Mouse (Mus musculus): ENCODE measurements at regions not wholly inside any gene's neighbourhood (a gene's known extent, or its start where the extent isn't known, plus 50 kb on each side); places are given as distances from the start of the nearest gene placed in this dataset.
A peak's percentile ranks its signal among the peaks of the same experiment; 100 is the strongest.

- no peak overlapping the region for H3K27ac ChIP-seq (ENCODE audit: low read length)
- H3K9me3 ChIP-seq (replicated peaks; ENCODE audit: control insufficient read depth, low read length), result no peaks in the 10 kb centered on the region
- peaks cover 2% of the 10 kb centered on the region; the same call in 1 of the 2 replicates for H3K4me1 ChIP-seq (ENCODE audit: control insufficient read depth, insufficient read depth, low read length)
- no peaks in the 10 kb centered on the region for H3K36me3 ChIP-seq (ENCODE audit: control insufficient read depth, insufficient read depth)
- no peak overlapping the region for H3K9ac ChIP-seq (ENCODE audit: low read length)
- no peak overlapping the region for H3K4me3 ChIP-seq (ENCODE audit: low read length)
- WGBS, result 92% methylated on average over 1 of the region's 1 CpGs
- no peak overlapping the region for H3K4me2 ChIP-seq (ENCODE audit: low read depth, low read length)
- H3K27me3 ChIP-seq (ENCODE audit: control insufficient read depth, insufficient read depth, low read length), result no peaks in the 10 kb centered on the region
- ATAC-seq (replicated peaks; ENCODE audit: extremely low read depth, insufficient read depth, low FRiP score), result no peak
Measured at GRCm38 (mm10) chr2:74073396-74073795, 162.3 kb upstream of the Atp5g3 start.

- no peak overlapping the region for H3K27ac ChIP-seq (ENCODE audit: low read length)
- H3K4me3 ChIP-seq (ENCODE audit: low read length), result peak overlapping the region; percentile 14; the same call in 1 of the 2 replicates
- H3K9me3 ChIP-seq (replicated peaks; ENCODE audit: control insufficient read depth, low read length), result no peaks in the 10 kb centered on the region
- H3K9ac ChIP-seq (ENCODE audit: low read length), result peak overlapping the region; percentile 50
- no peaks in the 10 kb centered on the region; the same call in 1 of the 2 replicates for H3K27me3 ChIP-seq (ENCODE audit: control insufficient read depth, insufficient read depth, low read length)
- H3K36me3 ChIP-seq (ENCODE audit: control insufficient read depth, insufficient read depth), result no peaks in the 10 kb centered on the region
- ATAC-seq (replicated peaks; ENCODE audit: extremely low read depth, insufficient read depth, low FRiP score), result peak; percentile 41; the same call in 1 of the 2 replicates
- H3K4me1 ChIP-seq (ENCODE audit: control insufficient read depth, insufficient read depth, low read length), result no peaks in the 10 kb centered on the region
- peak overlapping the region; percentile 51; the same call in 1 of the 2 replicates for H3K4me2 ChIP-seq (ENCODE audit: low read depth, low read length)
- 2% methylated on average over 11 of the region's 11 CpGs for WGBS
Measured at GRCm38 (mm10) chr2:74066652-74067051, 155.5 kb upstream of the Atp5g3 start.

- Histone ChIP-seq H3K4me1 (ENCODE audit: control insufficient read depth, insufficient read depth, low read length) (no peaks in the 10 kb centered on the region), H3K9ac (ENCODE audit: low read length) (no peak overlapping the region), H3K9me3 (replicated peaks; ENCODE audit: control insufficient read depth, low read length) (no peaks in the 10 kb centered on the region), H3K4me3 (ENCODE audit: low read length) (no peak overlapping the region), H3K27ac (ENCODE audit: low read length) (no peak overlapping the region), H3K4me2 (ENCODE audit: low read depth, low read length) (no peak overlapping the region), H3K36me3 (ENCODE audit: control insufficient read depth, insufficient read depth) (no peaks in the 10 kb centered on the region), H3K27me3 (ENCODE audit: control insufficient read depth, insufficient read depth, low read length) (no peaks in the 10 kb centered on the region; the same call in 1 of the 2 replicates)
- 77% methylated on average over 9 of the region's 9 CpGs for WGBS
- ATAC-seq (replicated peaks; ENCODE audit: extremely low read depth, insufficient read depth, low FRiP score), result no peak
Measured at GRCm38 (mm10) chr2:74064369-74064768, 153.2 kb upstream of the Atp5g3 start.

GRCm38 (mm10) chr2:74063777-74064176 lies 152.7 kb upstream of the Atp5g3 start:
- ATAC-seq (replicated peaks; ENCODE audit: extremely low read depth, insufficient read depth, low FRiP score), result no peak
- H3K9ac ChIP-seq (ENCODE audit: low read length), result no peak overlapping the region
- no peaks in the 10 kb centered on the region for H3K36me3 ChIP-seq (ENCODE audit: control insufficient read depth, insufficient read depth)
- H3K4me3 ChIP-seq (ENCODE audit: low read length), result no peak overlapping the region
- no peaks in the 10 kb centered on the region for H3K4me1 ChIP-seq (ENCODE audit: control insufficient read depth, insufficient read depth, low read length)
- no peak overlapping the region for H3K4me2 ChIP-seq (ENCODE audit: low read depth, low read length)
- no peaks in the 10 kb centered on the region for H3K9me3 ChIP-seq (replicated peaks; ENCODE audit: control insufficient read depth, low read length)
- no peaks in the 10 kb centered on the region; the same call in 1 of the 2 replicates for H3K27me3 ChIP-seq (ENCODE audit: control insufficient read depth, insufficient read depth, low read length)
- 80% methylated on average over 15 of the region's 15 CpGs for WGBS
- H3K27ac ChIP-seq (ENCODE audit: low read length), result no peak overlapping the region

GRCm38 (mm10) chr2:74063302-74063701 lies 152.2 kb upstream of the Atp5g3 start:
- Histone ChIP-seq H3K36me3 (ENCODE audit: control insufficient read depth, insufficient read depth) (no peaks in the 10 kb centered on the region), H3K27me3 (ENCODE audit: control insufficient read depth, insufficient read depth, low read length) (no peaks in the 10 kb centered on the region; the same call in 1 of the 2 replicates), H3K4me2 (ENCODE audit: low read depth, low read length) (no peak overlapping the region), H3K27ac (ENCODE audit: low read length) (no peak overlapping the region), H3K4me1 (ENCODE audit: control insufficient read depth, insufficient read depth, low read length) (no peaks in the 10 kb centered on the region), H3K4me3 (ENCODE audit: low read length) (no peak overlapping the region), H3K9ac (ENCODE audit: low read length) (no peak overlapping the region), H3K9me3 (replicated peaks; ENCODE audit: control insufficient read depth, low read length) (no peaks in the 10 kb centered on the region)
- ATAC-seq (replicated peaks; ENCODE audit: extremely low read depth, insufficient read depth, low FRiP score), result no peak
- WGBS, result 72% methylated on average over 4 of the region's 4 CpGs

- Histone ChIP-seq H3K4me1 (ENCODE audit: control insufficient read depth, insufficient read depth, low read length) (no peaks in the 10 kb centered on the region), H3K36me3 (ENCODE audit: control insufficient read depth, insufficient read depth) (no peaks in the 10 kb centered on the region), H3K9me3 (replicated peaks; ENCODE audit: control insufficient read depth, low read length) (no peaks in the 10 kb centered on the region), H3K4me2 (ENCODE audit: low read depth, low read length) (no peak overlapping the region), H3K27ac (ENCODE audit: low read length) (no peak overlapping the region), H3K4me3 (ENCODE audit: low read length) (no peak overlapping the region), H3K9ac (ENCODE audit: low read length) (no peak overlapping the region), H3K27me3 (ENCODE audit: control insufficient read depth, insufficient read depth, low read length) (no peaks in the 10 kb centered on the region; the same call in 1 of the 2 replicates)
- WGBS, result 75% methylated on average over 6 of the region's 6 CpGs
- ATAC-seq (replicated peaks; ENCODE audit: extremely low read depth, insufficient read depth, low FRiP score), result no peak
Measured at GRCm38 (mm10) chr2:74042430-74042829, 131.3 kb upstream of the Atp5g3 start.

GRCm38 (mm10) chr2:74039580-74039979 lies 128.5 kb upstream of the Atp5g3 start:
- Histone ChIP-seq H3K9ac (ENCODE audit: low read length) (no peak overlapping the region), H3K4me3 (ENCODE audit: low read length) (no peak overlapping the region), H3K4me2 (ENCODE audit: low read depth, low read length) (no peak overlapping the region), H3K4me1 (ENCODE audit: control insufficient read depth, insufficient read depth, low read length) (no peaks in the 10 kb centered on the region), H3K27me3 (ENCODE audit: control insufficient read depth, insufficient read depth, low read length) (peaks cover 2% of the 10 kb centered on the region; the same call in 1 of the 2 replicates), H3K9me3 (replicated peaks; ENCODE audit: control insufficient read depth, low read length) (no peaks in the 10 kb centered on the region), H3K36me3 (ENCODE audit: control insufficient read depth, insufficient read depth) (no peaks in the 10 kb centered on the region), H3K27ac (ENCODE audit: low read length) (no peak overlapping the region)
- WGBS, result 47% methylated on average over 6 of the region's 6 CpGs
- no peak for ATAC-seq (replicated peaks; ENCODE audit: extremely low read depth, insufficient read depth, low FRiP score)

- H3K9ac ChIP-seq (ENCODE audit: low read length), result no peak overlapping the region
- H3K4me3 ChIP-seq (ENCODE audit: low read length), result no peak overlapping the region
- H3K27me3 ChIP-seq (ENCODE audit: control insufficient read depth, insufficient read depth, low read length), result peaks cover 2% of the 10 kb centered on the region; the same call in 1 of the 2 replicates
- H3K27ac ChIP-seq (ENCODE audit: low read length), result no peak overlapping the region
- WGBS, result 86% methylated on average over 9 of the region's 9 CpGs
- H3K9me3 ChIP-seq (replicated peaks; ENCODE audit: control insufficient read depth, low read length), result no peaks in the 10 kb centered on the region
- H3K4me1 ChIP-seq (ENCODE audit: control insufficient read depth, insufficient read depth, low read length), result no peaks in the 10 kb centered on the region
- ATAC-seq (replicated peaks; ENCODE audit: extremely low read depth, insufficient read depth, low FRiP score), result no peak
- H3K36me3 ChIP-seq (ENCODE audit: control insufficient read depth, insufficient read depth), result no peaks in the 10 kb centered on the region
- no peak overlapping the region for H3K4me2 ChIP-seq (ENCODE audit: low read depth, low read length)
Measured at GRCm38 (mm10) chr2:74036043-74036442, 124.9 kb upstream of the Atp5g3 start.

- no peak for ATAC-seq (replicated peaks; ENCODE audit: extremely low read depth, insufficient read depth, low FRiP score)
- Histone ChIP-seq H3K27ac (ENCODE audit: low read length) (no peak overlapping the region), H3K27me3 (ENCODE audit: control insufficient read depth, insufficient read depth, low read length) (0 out of 2 replicates have a peak, but pooled peaks cover 2% of the 10 kb centered on the region), H3K4me3 (ENCODE audit: low read length) (no peak overlapping the region), H3K9ac (ENCODE audit: low read length) (no peak overlapping the region), H3K36me3 (ENCODE audit: control insufficient read depth, insufficient read depth) (no peaks in the 10 kb centered on the region), H3K9me3 (replicated peaks; ENCODE audit: control insufficient read depth, low read length) (no peaks in the 10 kb centered on the region), H3K4me2 (ENCODE audit: low read depth, low read length) (no peak overlapping the region), H3K4me1 (ENCODE audit: control insufficient read depth, insufficient read depth, low read length) (no peaks in the 10 kb centered on the region)
- WGBS, result 64% methylated on average over 11 of the region's 11 CpGs
Measured at GRCm38 (mm10) chr2:74032177-74033021, 121.3 kb upstream of the Atp5g3 start.
